Mouse (Mus musculus): ENCODE data around the gene Slc22a22. TPM values are rescaled to one million over a fixed set of nuclear protein-coding genes. Genes with fewer than 3 reads are reported as not detected.

Gene Slc22a22
- total and polyA plus RNA-seq, 2 experiments from 2014 or later = not detected

- DNase-seq (ENCODE audit: low spot score) (peak; percentile 64), ATAC-seq (ENCODE audit: insufficient read depth, low read depth) (peak; percentile 69; the same call in 1 of the 2 replicates)
- Histone ChIP-seq H3K9ac (replicated peaks; ENCODE audit: low read depth, low read length) (no peak overlapping the region), H3K4me2 (ENCODE audit: low read depth, low read length) (no peak overlapping the region), H3K4me3 (ENCODE audit: low read depth, low read length) (no peak overlapping the region), H3K27me3 (ENCODE audit: control insufficient read depth, insufficient read depth, low read length) (no peaks in the 10 kb centered on the region), H3K27ac (ENCODE audit: low read depth) (no peak overlapping the region), H3K36me3 (replicated peaks; ENCODE audit: control insufficient read depth, insufficient read depth, low read length) (no peaks in the 10 kb centered on the region), H3K4me1 (ENCODE audit: control insufficient read depth, insufficient read depth) (no peaks in the 10 kb centered on the region), H3K9me3 (replicated peaks; ENCODE audit: control insufficient read depth, low read length) (no peaks in the 10 kb centered on the region)
- TF ChIP-seq CTCF (IDR thresholded peaks at IDR 0.05; ENCODE audit: low read depth) (no peak), EP300 (IDR thresholded peaks at IDR 0.05; ENCODE audit: low read depth) (no peak)
- 55% methylated on average over 7 of the region's 7 CpGs for WGBS
Observed at GRCm38 (mm10) chr15:57380381-57380780, 97.0 kb downstream of the Slc22a22 start.

- no peaks in the 10 kb centered on the region for H3K27me3 ChIP-seq (ENCODE audit: control insufficient read depth, insufficient read depth, low read length)
- H3K4me2 ChIP-seq (ENCODE audit: low read depth, low read length) = no peak overlapping the region
- no peaks in the 10 kb centered on the region for H3K4me1 ChIP-seq (ENCODE audit: control insufficient read depth, insufficient read depth)
- TF ChIP-seq CTCF (IDR thresholded peaks at IDR 0.05; ENCODE audit: low read depth) = no peak
- TF ChIP-seq EP300 (IDR thresholded peaks at IDR 0.05; ENCODE audit: low read depth) = no peak
- H3K9ac ChIP-seq (replicated peaks; ENCODE audit: low read depth, low read length) = no peak overlapping the region
- no peaks in the 10 kb centered on the region for H3K36me3 ChIP-seq (replicated peaks; ENCODE audit: control insufficient read depth, insufficient read depth, low read length)
- no peak overlapping the region for H3K27ac ChIP-seq (ENCODE audit: low read depth)
- H3K4me3 ChIP-seq (ENCODE audit: low read depth, low read length) = no peak overlapping the region
- no peak for ATAC-seq (ENCODE audit: insufficient read depth, low read depth)
- no peaks in the 10 kb centered on the region for H3K9me3 ChIP-seq (replicated peaks; ENCODE audit: control insufficient read depth, low read length)
- no peak for DNase-seq (ENCODE audit: low spot score)
- 42% methylated on average over 1 of the region's 1 CpGs for WGBS
Observed at GRCm38 (mm10) chr15:57366446-57366845, 111.0 kb downstream of the Slc22a22 start.

GRCm38 (mm10) chr15:57355278-57355677 lies 122.1 kb downstream of the Slc22a22 start:
- no peak overlapping the region for H3K27ac ChIP-seq (ENCODE audit: low read depth)
- no peak overlapping the region for H3K4me2 ChIP-seq (ENCODE audit: low read depth, low read length)
- H3K9me3 ChIP-seq (replicated peaks; ENCODE audit: control insufficient read depth, low read length) = no peaks in the 10 kb centered on the region
- DNase-seq (ENCODE audit: low spot score) (no peak), ATAC-seq (ENCODE audit: insufficient read depth, low read depth) (no peak)
- H3K4me3 ChIP-seq (ENCODE audit: low read depth, low read length) = no peak overlapping the region
- WGBS = 68% methylated on average over 4 of the region's 4 CpGs
- no peaks in the 10 kb centered on the region for H3K36me3 ChIP-seq (replicated peaks; ENCODE audit: control insufficient read depth, insufficient read depth, low read length)
- no peaks in the 10 kb centered on the region for H3K27me3 ChIP-seq (ENCODE audit: control insufficient read depth, insufficient read depth, low read length)
- H3K4me1 ChIP-seq (ENCODE audit: control insufficient read depth, insufficient read depth) = no peaks in the 10 kb centered on the region
- TF ChIP-seq CTCF (IDR thresholded peaks at IDR 0.05; ENCODE audit: low read depth) = no peak
- no peak for TF ChIP-seq EP300 (IDR thresholded peaks at IDR 0.05; ENCODE audit: low read depth)
- H3K9ac ChIP-seq (replicated peaks; ENCODE audit: low read depth, low read length) = no peak overlapping the region

GRCm38 (mm10) chr15:57340499-57340898 lies 136.9 kb downstream of the Slc22a22 start:
- Histone ChIP-seq H3K4me1 (ENCODE audit: control insufficient read depth, insufficient read depth) (no peaks in the 10 kb centered on the region), H3K4me3 (ENCODE audit: low read depth, low read length) (no peak overlapping the region), H3K27me3 (ENCODE audit: control insufficient read depth, insufficient read depth, low read length) (no peaks in the 10 kb centered on the region), H3K9ac (replicated peaks; ENCODE audit: low read depth, low read length) (no peak overlapping the region), H3K9me3 (replicated peaks; ENCODE audit: control insufficient read depth, low read length) (no peaks in the 10 kb centered on the region), H3K27ac (ENCODE audit: low read depth) (no peak overlapping the region), H3K36me3 (replicated peaks; ENCODE audit: control insufficient read depth, insufficient read depth, low read length) (no peaks in the 10 kb centered on the region), H3K4me2 (ENCODE audit: low read depth, low read length) (no peak overlapping the region)
- ATAC-seq (ENCODE audit: insufficient read depth, low read depth) (no peak), DNase-seq (ENCODE audit: low spot score) (no peak)
- TF ChIP-seq EP300 (IDR thresholded peaks at IDR 0.05; ENCODE audit: low read depth) = no peak
- no peak for TF ChIP-seq CTCF (IDR thresholded peaks at IDR 0.05; ENCODE audit: low read depth)
- WGBS = 36% methylated on average over 3 of the region's 3 CpGs

- no peaks in the 10 kb centered on the region for H3K4me1 ChIP-seq (ENCODE audit: control insufficient read depth, insufficient read depth)
- no peak overlapping the region for H3K4me2 ChIP-seq (ENCODE audit: low read depth, low read length)
- ATAC-seq (ENCODE audit: insufficient read depth, low read depth) (no peak), DNase-seq (ENCODE audit: low spot score) (no peak)
- H3K27me3 ChIP-seq (ENCODE audit: control insufficient read depth, insufficient read depth, low read length) = no peaks in the 10 kb centered on the region
- no peak overlapping the region for H3K4me3 ChIP-seq (ENCODE audit: low read depth, low read length)
- H3K27ac ChIP-seq (ENCODE audit: low read depth) = no peak overlapping the region
- 72% methylated on average over 2 of the region's 2 CpGs for WGBS
- H3K9ac ChIP-seq (replicated peaks; ENCODE audit: low read depth, low read length) = no peak overlapping the region
- no peak for TF ChIP-seq EP300 (IDR thresholded peaks at IDR 0.05; ENCODE audit: low read depth)
- no peaks in the 10 kb centered on the region for H3K36me3 ChIP-seq (replicated peaks; ENCODE audit: control insufficient read depth, insufficient read depth, low read length)
- no peaks in the 10 kb centered on the region for H3K9me3 ChIP-seq (replicated peaks; ENCODE audit: control insufficient read depth, low read length)
Observed at GRCm38 (mm10) chr15:57331326-57331725, 146.1 kb downstream of the Slc22a22 start.

- WGBS = 60% methylated on average over 2 of the region's 2 CpGs
- Histone ChIP-seq H3K27ac (ENCODE audit: low read depth) (no peak overlapping the region), H3K36me3 (replicated peaks; ENCODE audit: control insufficient read depth, insufficient read depth, low read length) (no peaks in the 10 kb centered on the region), H3K9ac (replicated peaks; ENCODE audit: low read depth, low read length) (no peak overlapping the region), H3K4me1 (ENCODE audit: control insufficient read depth, insufficient read depth) (no peaks in the 10 kb centered on the region), H3K4me3 (ENCODE audit: low read depth, low read length) (no peak overlapping the region), H3K9me3 (replicated peaks; ENCODE audit: control insufficient read depth, low read length) (no peaks in the 10 kb centered on the region), H3K27me3 (ENCODE audit: control insufficient read depth, insufficient read depth, low read length) (no peaks in the 10 kb centered on the region), H3K4me2 (ENCODE audit: low read depth, low read length) (no peak overlapping the region)
- TF ChIP-seq CTCF (IDR thresholded peaks at IDR 0.05; ENCODE audit: low read depth) = no peak
- no peak for TF ChIP-seq EP300 (IDR thresholded peaks at IDR 0.05; ENCODE audit: low read depth)
- no peak for DNase-seq (ENCODE audit: low spot score)
- no peak for ATAC-seq (ENCODE audit: insufficient read depth, low read depth)
Observed at GRCm38 (mm10) chr15:57318001-57318400, 159.4 kb downstream of the Slc22a22 start.
